Mouse (Mus musculus): ENCODE measurements at regions not wholly inside any gene's neighbourhood (a gene's known extent, or its start where the extent isn't known, plus 50 kb on each side); places are given as distances from the start of the nearest gene placed in this dataset.

GRCm38 (mm10) chr9:85546226-85546625, 202.9 kb downstream of the Ibtk start:
- WGBS, result 78% methylated on average over 2 of the region's 2 CpGs

GRCm38 (mm10) chr9:85545566-85545965, 203.6 kb downstream of the Ibtk start:
- no peak overlapping the region for H3K4me3 ChIP-seq (ENCODE audit: low read length)
- no peaks in the 10 kb centered on the region for H3K9me3 ChIP-seq (ENCODE audit: control insufficient read depth, low read length)
- H3K36me3 ChIP-seq (ENCODE audit: control insufficient read depth, insufficient read depth, low read length), result no peaks in the 10 kb centered on the region
- no peak for ATAC-seq
- no peak overlapping the region for H3K4me2 ChIP-seq (ENCODE audit: low read length)
- H3K4me1 ChIP-seq (ENCODE audit: control insufficient read depth, insufficient read depth, low read depth, low read length), result no peaks in the 10 kb centered on the region
- H3K9ac ChIP-seq (ENCODE audit: low read depth, low read length), result no peak overlapping the region
- 91% methylated on average over 1 of the region's 1 CpGs for WGBS
- H3K27ac ChIP-seq (ENCODE audit: low read depth, low read length), result no peak overlapping the region
- no peaks in the 10 kb centered on the region for H3K27me3 ChIP-seq (replicated peaks; ENCODE audit: control insufficient read depth, insufficient read depth, low read length)

More at GRCm38 (mm10) chr9:85546226-85546625, 202.9 kb downstream of the Ibtk start:
- Histone ChIP-seq H3K4me2 (ENCODE audit: low read length) (no peak overlapping the region), H3K4me3 (ENCODE audit: low read length) (no peak overlapping the region), H3K4me1 (ENCODE audit: control insufficient read depth, insufficient read depth, low read depth, low read length) (no peaks in the 10 kb centered on the region), H3K27me3 (replicated peaks; ENCODE audit: control insufficient read depth, insufficient read depth, low read length) (no peaks in the 10 kb centered on the region), H3K27ac (ENCODE audit: low read depth, low read length) (no peak overlapping the region), H3K36me3 (ENCODE audit: control insufficient read depth, insufficient read depth, low read length) (no peaks in the 10 kb centered on the region), H3K9me3 (ENCODE audit: control insufficient read depth, low read length) (no peaks in the 10 kb centered on the region), H3K9ac (ENCODE audit: low read depth, low read length) (no peak overlapping the region)
- ATAC-seq, result no peak

GRCm38 (mm10) chr9:85538557-85538956, 210.6 kb downstream of the Ibtk start:
- ATAC-seq, result no peak
- WGBS, result 68% methylated on average over 3 of the region's 3 CpGs
- Histone ChIP-seq H3K9ac (ENCODE audit: low read depth, low read length) (no peak overlapping the region), H3K36me3 (ENCODE audit: control insufficient read depth, insufficient read depth, low read length) (no peaks in the 10 kb centered on the region), H3K27me3 (replicated peaks; ENCODE audit: control insufficient read depth, insufficient read depth, low read length) (no peaks in the 10 kb centered on the region), H3K4me1 (ENCODE audit: control insufficient read depth, insufficient read depth, low read depth, low read length) (no peaks in the 10 kb centered on the region), H3K4me3 (ENCODE audit: low read length) (no peak overlapping the region), H3K9me3 (ENCODE audit: control insufficient read depth, low read length) (no peaks in the 10 kb centered on the region), H3K27ac (ENCODE audit: low read depth, low read length) (no peak overlapping the region), H3K4me2 (ENCODE audit: low read length) (no peak overlapping the region)

GRCm38 (mm10) chr9:85528421-85528820, 201.3 kb upstream of the Tent5a start:
- H3K9ac ChIP-seq (ENCODE audit: low read depth, low read length), result no peak overlapping the region
- ATAC-seq, result no peak

GRCm38 (mm10) chr9:85524733-85525132, 197.6 kb upstream of the Tent5a start:
- Histone ChIP-seq H3K36me3 (ENCODE audit: control insufficient read depth, insufficient read depth, low read length) (no peaks in the 10 kb centered on the region), H3K4me2 (ENCODE audit: low read length) (no peak overlapping the region), H3K9ac (ENCODE audit: low read depth, low read length) (no peak overlapping the region), H3K9me3 (ENCODE audit: control insufficient read depth, low read length) (no peaks in the 10 kb centered on the region), H3K4me1 (ENCODE audit: control insufficient read depth, insufficient read depth, low read depth, low read length) (no peaks in the 10 kb centered on the region), H3K27ac (ENCODE audit: low read depth, low read length) (no peak overlapping the region), H3K27me3 (replicated peaks; ENCODE audit: control insufficient read depth, insufficient read depth, low read length) (no peaks in the 10 kb centered on the region), H3K4me3 (ENCODE audit: low read length) (no peak overlapping the region)
- ATAC-seq, result no peak

More at GRCm38 (mm10) chr9:85528421-85528820, 201.3 kb upstream of the Tent5a start:
- Histone ChIP-seq H3K36me3 (ENCODE audit: control insufficient read depth, insufficient read depth, low read length) (no peaks in the 10 kb centered on the region), H3K4me1 (ENCODE audit: control insufficient read depth, insufficient read depth, low read depth, low read length) (no peaks in the 10 kb centered on the region), H3K27me3 (replicated peaks; ENCODE audit: control insufficient read depth, insufficient read depth, low read length) (no peaks in the 10 kb centered on the region), H3K4me3 (ENCODE audit: low read length) (no peak overlapping the region), H3K4me2 (ENCODE audit: low read length) (no peak overlapping the region), H3K9me3 (ENCODE audit: control insufficient read depth, low read length) (no peaks in the 10 kb centered on the region), H3K27ac (ENCODE audit: low read depth, low read length) (no peak overlapping the region)
- 82% methylated on average over 3 of the region's 3 CpGs for whole genome bisulfite sequencing

- 91% methylated on average over 2 of the region's 2 CpGs for WGBS
- H3K36me3 ChIP-seq (ENCODE audit: control insufficient read depth, insufficient read depth, low read length), result no peaks in the 10 kb centered on the region
- ATAC-seq, result no peak
- no peaks in the 10 kb centered on the region for H3K4me1 ChIP-seq (ENCODE audit: control insufficient read depth, insufficient read depth, low read depth, low read length)
- no peak overlapping the region for H3K27ac ChIP-seq (ENCODE audit: low read depth, low read length)
- H3K9me3 ChIP-seq (ENCODE audit: control insufficient read depth, low read length), result no peaks in the 10 kb centered on the region
- no peak overlapping the region for H3K4me3 ChIP-seq (ENCODE audit: low read length)
- no peak overlapping the region for H3K4me2 ChIP-seq (ENCODE audit: low read length)
- H3K9ac ChIP-seq (ENCODE audit: low read depth, low read length), result no peak overlapping the region
- H3K27me3 ChIP-seq (replicated peaks; ENCODE audit: control insufficient read depth, insufficient read depth, low read length), result no peaks in the 10 kb centered on the region
Observed at GRCm38 (mm10) chr9:85521342-85521741, 194.2 kb upstream of the Tent5a start.

GRCm38 (mm10) chr9:85520941-85521340, 193.8 kb upstream of the Tent5a start:
- Histone ChIP-seq H3K36me3 (ENCODE audit: control insufficient read depth, insufficient read depth, low read length) (no peaks in the 10 kb centered on the region), H3K27me3 (replicated peaks; ENCODE audit: control insufficient read depth, insufficient read depth, low read length) (no peaks in the 10 kb centered on the region), H3K27ac (ENCODE audit: low read depth, low read length) (no peak overlapping the region), H3K4me3 (ENCODE audit: low read length) (no peak overlapping the region), H3K9ac (ENCODE audit: low read depth, low read length) (no peak overlapping the region), H3K4me1 (ENCODE audit: control insufficient read depth, insufficient read depth, low read depth, low read length) (no peaks in the 10 kb centered on the region), H3K9me3 (ENCODE audit: control insufficient read depth, low read length) (no peaks in the 10 kb centered on the region), H3K4me2 (ENCODE audit: low read length) (no peak overlapping the region)
- no peak for ATAC-seq
- 88% methylated on average over 6 of the region's 6 CpGs for WGBS

GRCm38 (mm10) chr9:85499006-85499405, 171.9 kb upstream of the Tent5a start:
- Histone ChIP-seq H3K9me3 (ENCODE audit: control insufficient read depth, low read length) (no peaks in the 10 kb centered on the region), H3K27me3 (replicated peaks; ENCODE audit: control insufficient read depth, insufficient read depth, low read length) (no peaks in the 10 kb centered on the region), H3K36me3 (ENCODE audit: control insufficient read depth, insufficient read depth, low read length) (no peaks in the 10 kb centered on the region), H3K9ac (ENCODE audit: low read depth, low read length) (no peak overlapping the region), H3K4me1 (ENCODE audit: control insufficient read depth, insufficient read depth, low read depth, low read length) (no peaks in the 10 kb centered on the region), H3K27ac (ENCODE audit: low read depth, low read length) (no peak overlapping the region), H3K4me3 (ENCODE audit: low read length) (no peak overlapping the region), H3K4me2 (ENCODE audit: low read length) (no peak overlapping the region)
- 73% methylated on average over 4 of the region's 4 CpGs for WGBS
- ATAC-seq, result no peak

GRCm38 (mm10) chr9:85497348-85497747, 170.2 kb upstream of the Tent5a start:
- Histone ChIP-seq H3K9ac (ENCODE audit: low read depth, low read length) (no peak overlapping the region), H3K4me3 (ENCODE audit: low read length) (no peak overlapping the region), H3K4me1 (ENCODE audit: control insufficient read depth, insufficient read depth, low read depth, low read length) (no peaks in the 10 kb centered on the region), H3K9me3 (ENCODE audit: control insufficient read depth, low read length) (no peaks in the 10 kb centered on the region), H3K27ac (ENCODE audit: low read depth, low read length) (no peak overlapping the region), H3K36me3 (ENCODE audit: control insufficient read depth, insufficient read depth, low read length) (no peaks in the 10 kb centered on the region), H3K4me2 (ENCODE audit: low read length) (no peak overlapping the region), H3K27me3 (replicated peaks; ENCODE audit: control insufficient read depth, insufficient read depth, low read length) (no peaks in the 10 kb centered on the region)
- WGBS, result 75% methylated on average over 1 of the region's 1 CpGs
- ATAC-seq, result peak; percentile 71; the same call in 1 of the 2 replicates
